Mouse (Mus musculus) liver, embryonic 16.5 days (tissue): ENCODE results near the gene Uty. TPM values are rescaled to one million over a fixed set of nuclear protein-coding genes. Genes with fewer than 3 reads are reported as not detected.

Experiments used
- ATAC-seq: fragments of 200-750 bp; cut with Nextera tagmentation; 2 replicates; pipeline ENCODE4 v1.8.0; 2017; ENCODE audit warnings: low read depth, mild to moderate bottlenecking, moderate number of reproducible peaks, moderate library complexity
- H3K27ac ChIP-seq: fragments of 300-500 bp; sonication (generic); 2 replicates; pipeline ENCODE4 v1.5.1; 2014; ENCODE audit warnings: mild to moderate bottlenecking, low read length
- H3K27me3 ChIP-seq: fragments of 300-500 bp; sonication (generic); 2 replicates; pipeline ENCODE4 v1.6.1; 2014; ENCODE audit warnings: low read depth, low read length, mixed read lengths; ENCODE audit not compliant: control insufficient read depth, insufficient read depth
- H3K36me3 ChIP-seq: fragments of 300-500 bp; sonication (generic); 2 replicates; pipeline ENCODE4 v1.6.1; 2014; ENCODE audit warnings: mild to moderate bottlenecking; ENCODE audit not compliant: control insufficient read depth, insufficient read depth
- H3K4me1 ChIP-seq: fragments of 300-500 bp; sonication (generic); 2 replicates; pipeline ENCODE4 v1.6.1; 2014; ENCODE audit warnings: low read depth, low read length, mixed read lengths; ENCODE audit not compliant: control insufficient read depth
- H3K4me2 ChIP-seq: fragments of 300-500 bp; sonication (generic); 2 replicates; pipeline ENCODE4 v1.6.1; 2014; ENCODE audit warnings: low read depth, low read length, mixed read lengths
- H3K4me3 ChIP-seq: fragments of 300-500 bp; sonication (generic); 2 replicates; pipeline ENCODE4 v1.5.1; 2014; ENCODE audit warnings: low read depth, mild to moderate bottlenecking, low read length
- H3K9ac ChIP-seq: fragments of 300-500 bp; sonication (generic); 2 replicates; pipeline ENCODE4 v1.6.1; 2014; ENCODE audit warnings: low read depth, low read length
- H3K9me3 ChIP-seq: fragments of 300-500 bp; sonication (generic); replicated peaks from 2 replicates; pipeline ENCODE4 v1.6.1; 2016; ENCODE audit warnings: low read length; ENCODE audit not compliant: control insufficient read depth
- WGBS: fragments of 180-500 bp; shearing (Covaris S2); extraction: QIAGEN DNeasy Blood & Tissue Kit; methylation state at CpG from one replicate; pipeline ENCODE4 v1.1.7; 2014; ENCODE audit not compliant: insufficient replicate concordance; 5-methylcytosine and 5-hydroxymethylcytosine counted together
- polyA plus RNA-seq: library from polyadenylated mRNA; unstranded; fragments of >200 nt; fragmentation: Nextera tagmentation; extraction: Ambion mirVana; gene quantifications from 2 replicates; pipeline ENCODE4 v1.2.1, GENCODE M21; 2015

Gene Uty
- polyA plus RNA-seq: 2.0 and 4.9 TPM in 2 replicates

- peak within 1 kb of the TSS; percentile 32; the same call in 1 of the 2 replicates for H3K4me2 ChIP-seq
Observed at GRCm38 (mm10) chrY:1245426-1245863, at the start of gene Uty. Uty (minus strand) TSS chrY:1245759.

GRCm38 (mm10) chrY:1293708-1294107, 48.1 kb upstream of the Uty start:
- Histone ChIP-seq H3K4me1 (no peaks in the 10 kb centered on the region), H3K36me3 (no peaks in the 10 kb centered on the region), H3K4me3 (no peak overlapping the region), H3K9ac (no peak overlapping the region), H3K9me3 (no peaks in the 10 kb centered on the region), H3K27ac (no peak overlapping the region), H3K27me3 (no peaks in the 10 kb centered on the region), H3K4me2 (no peak overlapping the region)
- no peak for ATAC-seq

More at GRCm38 (mm10) chrY:1245426-1245863, at the start of gene Uty:
- Histone ChIP-seq H3K27ac (peak within 1 kb of the TSS; percentile 55), H3K4me1 (no peaks in the 10 kb centered on the region), H3K9ac (peak within 1 kb of the TSS; percentile 59), H3K27me3 (no peaks in the 10 kb centered on the region), H3K4me3 (peak within 1 kb of the TSS; percentile 61), H3K36me3 (no peaks in the 10 kb centered on the region), H3K9me3 (no peaks in the 10 kb centered on the region)
- peak; percentile 99 for ATAC-seq
- WGBS: 1% methylated on average over 13 of the region's 21 CpGs

GRCm38 (mm10) chrY:1286171-1286795, 40.7 kb upstream of the Uty start, which contains the start of gene Ddx3y:
Ddx3y (minus strand) TSS chrY:1286629.
- 0% methylated on average over 15 of the region's 31 CpGs for WGBS
- Histone ChIP-seq H3K4me1 (no peaks in the 10 kb centered on the region), H3K27me3 (no peaks in the 10 kb centered on the region), H3K36me3 (no peaks in the 10 kb centered on the region), H3K9ac (peak within 1 kb of the TSS; percentile 64), H3K9me3 (no peaks in the 10 kb centered on the region), H3K4me3 (peak within 1 kb of the TSS; percentile 59), H3K4me2 (peak within 1 kb of the TSS; percentile 34; the same call in 1 of the 2 replicates), H3K27ac (peak within 1 kb of the TSS; percentile 81; the same call in 1 of the 2 replicates)
- peak; percentile 95 for ATAC-seq

GRCm38 (mm10) chrY:1285735-1286134, 40.2 kb upstream of the Uty start:
- Histone ChIP-seq H3K27me3 (no peaks in the 10 kb centered on the region), H3K4me2 (no peak overlapping the region), H3K27ac (peak overlapping the region; percentile 81; the same call in 1 of the 2 replicates), H3K9me3 (no peaks in the 10 kb centered on the region), H3K4me1 (no peaks in the 10 kb centered on the region), H3K36me3 (no peaks in the 10 kb centered on the region), H3K4me3 (peak overlapping the region; percentile 59), H3K9ac (peak overlapping the region; percentile 64)
- WGBS: 0% methylated on average over 7 of the region's 12 CpGs
- peak; percentile 67 for ATAC-seq

- ATAC-seq: no peak
- H3K9me3 ChIP-seq: no peaks in the 10 kb centered on the region
- 46% methylated on average over 5 of the region's 6 CpGs for WGBS
- H3K4me2 ChIP-seq: peak overlapping the region; percentile 17; the same call in 1 of the 2 replicates
- H3K36me3 ChIP-seq: no peaks in the 10 kb centered on the region
- H3K4me3 ChIP-seq: no peak overlapping the region
- no peak overlapping the region for H3K27ac ChIP-seq
- no peaks in the 10 kb centered on the region for H3K27me3 ChIP-seq
- no peak overlapping the region for H3K9ac ChIP-seq
- H3K4me1 ChIP-seq: no peaks in the 10 kb centered on the region
Observed at GRCm38 (mm10) chrY:1246117-1246516, 558 bp upstream of the Uty start.

- peak overlapping the region; percentile 55 for H3K27ac ChIP-seq
- peak overlapping the region; percentile 32; the same call in 1 of the 2 replicates for H3K4me2 ChIP-seq
- peak overlapping the region; percentile 59 for H3K9ac ChIP-seq
- no peaks in the 10 kb centered on the region for H3K9me3 ChIP-seq
- no peaks in the 10 kb centered on the region for H3K4me1 ChIP-seq
- no peak for ATAC-seq
- H3K4me3 ChIP-seq: peak overlapping the region; percentile 61
- H3K36me3 ChIP-seq: no peaks in the 10 kb centered on the region
- WGBS: 6% methylated on average over 3 of the region's 9 CpGs
- H3K27me3 ChIP-seq: no peaks in the 10 kb centered on the region
Observed at GRCm38 (mm10) chrY:1244940-1245339, 619 bp downstream of the Uty start.

GRCm38 (mm10) chrY:1244421-1244820, 1.1 kb downstream of the Uty start:
- Histone ChIP-seq H3K4me2 (peak overlapping the region; percentile 32; the same call in 1 of the 2 replicates), H3K27ac (no peak overlapping the region), H3K9me3 (no peaks in the 10 kb centered on the region), H3K27me3 (no peaks in the 10 kb centered on the region), H3K9ac (no peak overlapping the region), H3K4me3 (peak overlapping the region; percentile 61), H3K36me3 (no peaks in the 10 kb centered on the region), H3K4me1 (no peaks in the 10 kb centered on the region)
- ATAC-seq: no peak
- 36% methylated on average over 3 of the region's 5 CpGs for WGBS

- no peak for ATAC-seq
- H3K27ac ChIP-seq: no peak overlapping the region
Observed at GRCm38 (mm10) chrY:1220001-1220400, 25.6 kb downstream of the Uty start.

GRCm38 (mm10) chrY:1178476-1178875, 67.1 kb downstream of the Uty start:
- Histone ChIP-seq H3K36me3 (no peaks in the 10 kb centered on the region), H3K4me2 (no peak overlapping the region), H3K4me1 (no peaks in the 10 kb centered on the region), H3K4me3 (no peak overlapping the region), H3K27me3 (no peaks in the 10 kb centered on the region), H3K9me3 (no peaks in the 10 kb centered on the region), H3K27ac (no peak overlapping the region), H3K9ac (no peak overlapping the region)
- WGBS: no CpG with 5 or more reads among the region's 1 CpGs
- no peak for ATAC-seq

More at GRCm38 (mm10) chrY:1220001-1220400, 25.6 kb downstream of the Uty start:
- no peaks in the 10 kb centered on the region for H3K4me1 ChIP-seq
- WGBS: 83% methylated on average over 2 of the region's 7 CpGs
- H3K9ac ChIP-seq: no peak overlapping the region
- H3K4me2 ChIP-seq: no peak overlapping the region
- H3K36me3 ChIP-seq: no peaks in the 10 kb centered on the region
- no peaks in the 10 kb centered on the region for H3K9me3 ChIP-seq
- no peak overlapping the region for H3K4me3 ChIP-seq
- H3K27me3 ChIP-seq: no peaks in the 10 kb centered on the region
